Mouse (Mus musculus): Measurements from ENCODE around the gene Anks6.
"Not testable (repeated sequence)": the region's sequence is repeated elsewhere in the genome, so short reads cannot be mapped to it uniquely, and the experiment has no call there.

Gene Anks6

GRCm38 (mm10) chr4:47056791-47057509, at the start of gene Anks6:
TSS of gene Anks6 (minus strand) at chr4:47057427.
- DNase-seq (ENCODE audit: low spot score in 2 of 2): no peak

- DNase-seq (ENCODE audit: low spot score in 2 of 2): no peak
These were observed 46.3 kb upstream of the Anks6 start for GRCm38 (mm10) chr4:47103561-47103960.

GRCm38 (mm10) chr4:47093647-47094046, 36.4 kb upstream of the Anks6 start:
- DNase-seq (ENCODE audit: low spot score in 2 of 2): no peak

- DNase-seq (ENCODE audit: low spot score in 2 of 2): no peak
These were observed 35.9 kb upstream of the Anks6 start for GRCm38 (mm10) chr4:47093161-47093560.

GRCm38 (mm10) chr4:47092387-47093021, 35.3 kb upstream of the Anks6 start:
- DNase-seq (ENCODE audit: low spot score in 2 of 2): no peak

GRCm38 (mm10) chr4:47091493-47092386, 34.5 kb upstream of the Anks6 start, which contains the start of gene Galnt12:
TSS of gene Galnt12 (plus strand) at chr4:47091909.
- peak in 1 of 2 experiments; percentile 13 for DNase-seq (ENCODE audit: low spot score in 2 of 2)

GRCm38 (mm10) chr4:47088671-47089070, 31.4 kb upstream of the Anks6 start:
- no peak for DNase-seq (ENCODE audit: low spot score in 2 of 2)

- no peak for DNase-seq (ENCODE audit: low spot score in 2 of 2)
These were observed 26.6 kb upstream of the Anks6 start for GRCm38 (mm10) chr4:47083824-47084223.

- no peak for DNase-seq (ENCODE audit: low spot score in 2 of 2)
These were observed 23.4 kb upstream of the Anks6 start for GRCm38 (mm10) chr4:47080647-47081010.

- no peak for DNase-seq (ENCODE audit: low spot score in 2 of 2)
These were observed 22.9 kb upstream of the Anks6 start for GRCm38 (mm10) chr4:47079997-47080646.

GRCm38 (mm10) chr4:47075054-47075453, 17.8 kb upstream of the Anks6 start:
- DNase-seq (ENCODE audit: low spot score in 2 of 2): no peak

GRCm38 (mm10) chr4:47060900-47061299, 3.7 kb upstream of the Anks6 start:
- DNase-seq (ENCODE audit: low spot score in 2 of 2): no peak

- no peak for DNase-seq (ENCODE audit: low spot score in 2 of 2)
These were observed 491 bp upstream of the Anks6 start for GRCm38 (mm10) chr4:47057510-47058325.

- DNase-seq (ENCODE audit: low spot score in 2 of 2): no peak
These were observed 1.6 kb downstream of the Anks6 start for GRCm38 (mm10) chr4:47055570-47056080.

GRCm38 (mm10) chr4:47055170-47055569, 2.1 kb downstream of the Anks6 start:
- DNase-seq (ENCODE audit: low spot score in 2 of 2): not testable (repeated sequence)

GRCm38 (mm10) chr4:47051905-47052304, 5.3 kb downstream of the Anks6 start:
- DNase-seq (ENCODE audit: low spot score in 2 of 2): peak in 1 of 2 experiments; percentile 3

- DNase-seq (ENCODE audit: low spot score in 2 of 2): peak in 1 of 2 experiments; percentile 5
These were observed 6.4 kb downstream of the Anks6 start for GRCm38 (mm10) chr4:47050642-47051381.

- DNase-seq (ENCODE audit: low spot score in 2 of 2): peak; percentile 41 to 72
These were observed 7.1 kb downstream of the Anks6 start for GRCm38 (mm10) chr4:47050167-47050566.

GRCm38 (mm10) chr4:47049216-47049615, 8.0 kb downstream of the Anks6 start:
- peak in 1 of 2 experiments; percentile 5 for DNase-seq (ENCODE audit: low spot score in 2 of 2)

GRCm38 (mm10) chr4:47047765-47048164, 9.5 kb downstream of the Anks6 start:
- DNase-seq (ENCODE audit: low spot score in 2 of 2): peak in 1 of 2 experiments; percentile 5
